Mouse (Mus musculus): ENCODE data around the gene Mcrip2. TPM values are rescaled to one million over a fixed set of nuclear protein-coding genes. Genes with fewer than 3 reads are reported as not detected.
A peak's percentile ranks its signal among the peaks of the same experiment; 100 is the strongest.

The Mcrip2 gene
- polyA plus RNA-seq, 1 experiment = 17.3 TPM

GRCm38 (mm10) chr17:25861704-25862612 is 6.6 kb downstream of the Mcrip2 start:
- 17% methylated on average over 6 of the region's 6 CpGs for WGBS
- H3K27me3 ChIP-seq (ENCODE audit: control insufficient read depth, insufficient read depth, low read length) = no peaks in the 10 kb centered on the region
- peak overlapping the region; percentile 67 for H3K4me3 ChIP-seq (ENCODE audit: extremely low read depth, insufficient read depth, insufficient read length)
- DNase-seq (ENCODE audit: low read depth in 1 of 2, low spot score in 2 of 2) = no peak
- peak overlapping the region; percentile 66 for H3K27ac ChIP-seq (ENCODE audit: insufficient read depth, low read length)
- H3K4me1 ChIP-seq (ENCODE audit: control insufficient read depth, insufficient read depth, insufficient read length) = peaks cover 3% of the 10 kb centered on the region; the same call in 1 of the 2 replicates
- no peaks in the 10 kb centered on the region for H3K36me3 ChIP-seq (ENCODE audit: control insufficient read depth, insufficient read depth, low read length)
- TF ChIP-seq CTCF (IDR thresholded peaks at IDR 0.05; ENCODE audit: extremely low read depth, insufficient read depth, insufficient read length, insufficient replicate concordance) (no peak), POLR2A (IDR thresholded peaks at IDR 0.05; ENCODE audit: low read depth, low read length) (no peak)

GRCm38 (mm10) chr17:25860832-25861703 is 7.5 kb downstream of the Mcrip2 start, which contains the start of gene Wdr90:
Wdr90 (minus strand) TSS chr17:25861501.
- Histone ChIP-seq H3K27me3 (ENCODE audit: control insufficient read depth, insufficient read depth, low read length) (no peaks in the 10 kb centered on the region), H3K4me1 (ENCODE audit: control insufficient read depth, insufficient read depth, insufficient read length) (peaks cover 3% of the 10 kb centered on the region; the same call in 1 of the 2 replicates), H3K36me3 (ENCODE audit: control insufficient read depth, insufficient read depth, low read length) (no peaks in the 10 kb centered on the region), H3K4me3 (ENCODE audit: extremely low read depth, insufficient read depth, insufficient read length) (peak within 1 kb of the TSS; percentile 67), H3K27ac (ENCODE audit: insufficient read depth, low read length) (peak within 1 kb of the TSS; percentile 66)
- WGBS = 4% methylated on average over 63 of the region's 65 CpGs
- TF ChIP-seq CTCF (IDR thresholded peaks at IDR 0.05; ENCODE audit: extremely low read depth, insufficient read depth, insufficient read length, insufficient replicate concordance) (no peak), POLR2A (IDR thresholded peaks at IDR 0.05; ENCODE audit: low read depth, low read length) (0 out of 2 replicates have a peak, but pooled peaks have one; percentile 21)
- DNase-seq (ENCODE audit: low read depth in 1 of 2, low spot score in 2 of 2) = peak; percentile 85 to 88

- TF ChIP-seq POLR2A (IDR thresholded peaks at IDR 0.05; ENCODE audit: low read depth, low read length) = no peak
- peaks cover 3% of the 10 kb centered on the region; the same call in 1 of the 2 replicates for H3K4me1 ChIP-seq (ENCODE audit: control insufficient read depth, insufficient read depth, insufficient read length)
- no peak for DNase-seq (ENCODE audit: low read depth in 1 of 2, low spot score in 2 of 2)
- no peak overlapping the region for H3K4me3 ChIP-seq (ENCODE audit: extremely low read depth, insufficient read depth, insufficient read length)
- H3K36me3 ChIP-seq (ENCODE audit: control insufficient read depth, insufficient read depth, low read length) = no peaks in the 10 kb centered on the region
- WGBS = 91% methylated on average over 6 of the region's 6 CpGs
- no peaks in the 10 kb centered on the region for H3K27me3 ChIP-seq (ENCODE audit: control insufficient read depth, insufficient read depth, low read length)
- H3K27ac ChIP-seq (ENCODE audit: insufficient read depth, low read length) = no peak overlapping the region
Observed at GRCm38 (mm10) chr17:25860229-25860628, 8.3 kb downstream of the Mcrip2 start.

- Histone ChIP-seq H3K27me3 (ENCODE audit: control insufficient read depth, insufficient read depth, low read length) (no peaks in the 10 kb centered on the region), H3K4me3 (ENCODE audit: extremely low read depth, insufficient read depth, insufficient read length) (peak within 1 kb of the TSS; percentile 84), H3K27ac (ENCODE audit: insufficient read depth, low read length) (peak within 1 kb of the TSS; percentile 86), H3K4me1 (ENCODE audit: control insufficient read depth, insufficient read depth, insufficient read length) (peaks cover 15% of the 10 kb centered on the region), H3K36me3 (ENCODE audit: control insufficient read depth, insufficient read depth, low read length) (peaks cover 26% of the 10 kb centered on the region)
- 0% methylated on average over 21 of the region's 21 CpGs for WGBS
- TF ChIP-seq CTCF (IDR thresholded peaks at IDR 0.05; ENCODE audit: extremely low read depth, insufficient read depth, insufficient read length, insufficient replicate concordance) = peak; percentile 36; the same call in 1 of the 2 replicates
- TF ChIP-seq POLR2A (IDR thresholded peaks at IDR 0.05; ENCODE audit: low read depth, low read length) = peak; percentile 53; the same call in 1 of the 2 replicates
- peak; percentile 81 to 97 for DNase-seq (ENCODE audit: low read depth in 1 of 2, low spot score in 2 of 2)
Observed at GRCm38 (mm10) chr17:25844396-25844901, 24.1 kb downstream of the Mcrip2 start, which contains the start of gene Rhot2. Rhot2 (minus strand) TSS chr17:25844851.

- DNase-seq (ENCODE audit: low read depth in 1 of 2, low spot score in 2 of 2) = no peak
- Histone ChIP-seq H3K27me3 (ENCODE audit: control insufficient read depth, insufficient read depth, low read length) (no peaks in the 10 kb centered on the region), H3K4me3 (ENCODE audit: extremely low read depth, insufficient read depth, insufficient read length) (peak overlapping the region; percentile 84), H3K36me3 (ENCODE audit: control insufficient read depth, insufficient read depth, low read length) (peaks cover 30% of the 10 kb centered on the region), H3K4me1 (ENCODE audit: control insufficient read depth, insufficient read depth, insufficient read length) (peaks cover 15% of the 10 kb centered on the region), H3K27ac (ENCODE audit: insufficient read depth, low read length) (peak overlapping the region; percentile 86)
- WGBS = 1% methylated on average over 38 of the region's 38 CpGs
- no peak for TF ChIP-seq POLR2A (IDR thresholded peaks at IDR 0.05; ENCODE audit: low read depth, low read length)
Observed at GRCm38 (mm10) chr17:25843636-25844395, 24.7 kb downstream of the Mcrip2 start.

GRCm38 (mm10) chr17:25843122-25843521 is 25.4 kb downstream of the Mcrip2 start:
- WGBS = 91% methylated on average over 4 of the region's 4 CpGs

More at GRCm38 (mm10) chr17:25843122-25843521, 25.4 kb downstream of the Mcrip2 start:
- Histone ChIP-seq H3K27ac (ENCODE audit: insufficient read depth, low read length) (no peak overlapping the region), H3K4me1 (ENCODE audit: control insufficient read depth, insufficient read depth, insufficient read length) (peaks cover 15% of the 10 kb centered on the region), H3K36me3 (ENCODE audit: control insufficient read depth, insufficient read depth, low read length) (peaks cover 30% of the 10 kb centered on the region), H3K4me3 (ENCODE audit: extremely low read depth, insufficient read depth, insufficient read length) (no peak overlapping the region), H3K27me3 (ENCODE audit: control insufficient read depth, insufficient read depth, low read length) (no peaks in the 10 kb centered on the region)
- no peak for TF ChIP-seq CTCF (IDR thresholded peaks at IDR 0.05; ENCODE audit: extremely low read depth, insufficient read depth, insufficient read length, insufficient replicate concordance)
- TF ChIP-seq POLR2A (IDR thresholded peaks at IDR 0.05; ENCODE audit: low read depth, low read length) = no peak
- no peak for DNase-seq (ENCODE audit: low read depth in 1 of 2, low spot score in 2 of 2)

Measured in spleen, adult 2 months (tissue).